Mouse (Mus musculus) kidney, embryonic 15.5 days (tissue): ENCODE results near the gene Acmsd. TPM values are rescaled to one million over a fixed set of nuclear protein-coding genes. Genes with fewer than 3 reads are reported as not detected.
"Not testable (repeated sequence)": the region's sequence is repeated elsewhere in the genome, so short reads cannot be mapped to it uniquely, and the experiment has no call there.

Experiments used
- ATAC-seq: fragments of 200-750 bp; cut with Nextera tagmentation; replicated peaks from 2 replicates; pipeline ENCODE4 v1.8.0; 2017; ENCODE audit warnings: moderate TSS enrichment; ENCODE audit not compliant: low FRiP score
- H3K27ac ChIP-seq: fragments of 300-500 bp; sonication (generic); 2 replicates; pipeline ENCODE4 v1.5.1; 2015; ENCODE audit warnings: mild to moderate bottlenecking, inconsistent platforms
- H3K27me3 ChIP-seq: fragments of 300-500 bp; sonication (generic); 2 replicates; pipeline ENCODE4 v1.6.1; 2015; ENCODE audit warnings: inconsistent platforms
- H3K36me3 ChIP-seq: fragments of 300-500 bp; sonication (generic); 2 replicates; pipeline ENCODE4 v1.6.1; 2015; ENCODE audit warnings: inconsistent platforms
- H3K4me1 ChIP-seq: fragments of 300-500 bp; sonication (generic); 2 replicates; pipeline ENCODE4 v1.6.1; 2015; ENCODE audit warnings: inconsistent platforms
- H3K4me2 ChIP-seq: fragments of 300-500 bp; sonication (generic); 2 replicates; pipeline ENCODE4 v1.6.1; 2015; ENCODE audit warnings: moderate library complexity, mild to moderate bottlenecking, inconsistent platforms
- H3K4me3 ChIP-seq: fragments of 300-500 bp; sonication (generic); replicated peaks from 2 replicates; pipeline ENCODE4 v1.5.1; 2015; ENCODE audit warnings: mild to moderate bottlenecking, inconsistent platforms
- H3K9ac ChIP-seq: fragments of 300-500 bp; sonication (generic); 2 replicates; pipeline ENCODE4 v1.6.1; 2015; ENCODE audit warnings: mild to moderate bottlenecking, inconsistent platforms
- H3K9me3 ChIP-seq: fragments of 300-500 bp; sonication (generic); replicated peaks from 2 replicates; pipeline ENCODE4 v1.6.1; 2016; ENCODE audit warnings: inconsistent platforms
- WGBS: fragments of 180-500 bp; shearing (Covaris S2); methylation state at CpG from one replicate; pipeline ENCODE4 v1.1.7; 2015; ENCODE audit warnings: mixed read lengths; 5-methylcytosine and 5-hydroxymethylcytosine counted together
- polyA plus RNA-seq: library from polyadenylated mRNA; unstranded; fragments of >200 nt; fragmentation: Nextera tagmentation; extraction: Ambion mirVana; gene quantifications from 2 replicates; pipeline ENCODE4 v1.2.1, GENCODE M21; 2015

Gene Acmsd
- polyA plus RNA-seq, 1 experiment from 2014 or later: 0.93 TPM

GRCm38 (mm10) chr1:127750401-127751102, 21.3 kb downstream of the Acmsd start:
- 49% methylated on average over 11 of the region's 11 CpGs for WGBS
- no peaks in the 10 kb centered on the region; the same call in 1 of the 2 replicates for H3K9me3 ChIP-seq
- no peak overlapping the region for H3K4me2 ChIP-seq
- H3K4me3 ChIP-seq: no peak overlapping the region
- H3K36me3 ChIP-seq: no peaks in the 10 kb centered on the region
- H3K4me1 ChIP-seq: no peaks in the 10 kb centered on the region
- H3K9ac ChIP-seq: no peak overlapping the region
- no peak overlapping the region for H3K27ac ChIP-seq
- no peak for ATAC-seq
- no peaks in the 10 kb centered on the region for H3K27me3 ChIP-seq

GRCm38 (mm10) chr1:127755806-127756205, 26.6 kb downstream of the Acmsd start:
- H3K4me1 ChIP-seq: no peaks in the 10 kb centered on the region
- no peaks in the 10 kb centered on the region for H3K36me3 ChIP-seq
- H3K9ac ChIP-seq: no peak overlapping the region
- H3K27me3 ChIP-seq: no peaks in the 10 kb centered on the region
- ATAC-seq: no peak
- H3K9me3 ChIP-seq: no peaks in the 10 kb centered on the region
- H3K4me2 ChIP-seq: no peak overlapping the region
- H3K4me3 ChIP-seq: no peak overlapping the region
- WGBS: 78% methylated on average over 4 of the region's 4 CpGs
- H3K27ac ChIP-seq: no peak overlapping the region

DNA sequence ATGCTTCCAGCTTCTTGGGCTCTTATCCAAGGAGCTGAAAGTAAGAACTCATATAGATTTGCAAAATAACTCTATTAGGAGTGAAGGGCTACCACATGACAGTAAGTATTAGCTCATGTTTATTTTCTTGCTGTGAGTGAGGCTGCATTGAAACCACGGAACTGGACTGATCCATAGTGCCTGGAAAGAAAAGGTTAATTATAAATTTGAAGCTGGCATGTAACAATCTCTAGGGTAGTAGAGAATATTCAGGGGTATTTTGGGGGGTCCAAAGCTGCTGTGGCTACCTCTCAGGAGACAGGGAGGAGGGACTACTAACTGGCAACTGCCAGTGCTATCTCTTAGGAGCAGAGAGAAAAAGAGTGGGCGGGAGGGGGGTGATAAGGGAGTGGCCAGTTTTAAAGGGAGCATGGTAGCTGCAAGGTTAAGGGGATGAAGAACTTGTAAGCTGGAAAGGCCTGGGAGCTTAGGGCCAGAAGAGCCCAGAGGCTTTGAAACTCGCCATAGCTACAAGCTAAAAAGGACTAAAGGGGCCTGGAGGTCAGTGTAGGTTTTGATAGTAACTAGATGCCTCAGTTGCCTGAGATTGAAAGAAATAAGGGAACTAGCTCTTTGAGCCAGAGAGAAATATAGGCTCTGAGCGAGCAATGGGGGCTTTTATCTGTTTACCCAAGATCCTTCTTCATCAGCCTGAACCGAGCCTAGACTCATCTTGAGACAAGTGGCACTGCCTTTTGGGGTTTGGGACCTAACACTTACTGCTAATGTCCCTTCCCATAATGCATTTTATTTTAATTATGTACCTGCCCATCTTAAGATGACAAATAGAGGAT, 27.3 kb downstream of the Acmsd start:
- H3K9ac ChIP-seq: no peak overlapping the region
- H3K27ac ChIP-seq: no peak overlapping the region
- H3K36me3 ChIP-seq: no peaks in the 10 kb centered on the region
- no peak overlapping the region for H3K4me3 ChIP-seq
- H3K27me3 ChIP-seq: no peaks in the 10 kb centered on the region
- no peaks in the 10 kb centered on the region for H3K4me1 ChIP-seq
- WGBS: 52% methylated on average over 5 of the region's 5 CpGs
- no peak overlapping the region for H3K4me2 ChIP-seq
- ATAC-seq: peak; percentile 73; the same call in 1 of the 2 replicates
- no peaks in the 10 kb centered on the region for H3K9me3 ChIP-seq

DNA sequence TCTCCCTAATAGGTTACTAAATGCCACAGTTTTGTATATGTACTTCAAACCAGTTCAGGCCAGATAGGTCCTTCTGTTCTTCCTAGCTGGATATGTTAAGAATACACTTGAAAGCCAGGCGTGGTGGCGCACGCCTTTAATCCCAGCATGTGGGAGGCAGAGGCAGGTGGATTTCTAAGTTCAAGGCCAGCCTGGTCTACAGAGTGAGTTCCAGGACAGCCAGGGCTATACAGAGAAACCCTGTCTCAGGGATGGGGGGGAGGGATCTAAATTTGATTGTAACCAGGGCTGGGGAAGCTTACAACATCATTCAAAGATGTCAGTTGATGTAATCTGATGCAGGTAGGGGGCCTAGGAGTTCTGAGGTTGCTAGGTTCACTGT, 27.9 kb downstream of the Acmsd start:
- H3K9ac ChIP-seq, H3K27ac ChIP-seq, H3K4me1 ChIP-seq, H3K9me3 ChIP-seq, H3K4me3 ChIP-seq, ATAC-seq, H3K36me3 ChIP-seq, H3K27me3 ChIP-seq, H3K4me2 ChIP-seq: not testable (repeated sequence)
- whole genome bisulfite sequencing: 89% methylated on average over 3 of the region's 3 CpGs

DNA sequence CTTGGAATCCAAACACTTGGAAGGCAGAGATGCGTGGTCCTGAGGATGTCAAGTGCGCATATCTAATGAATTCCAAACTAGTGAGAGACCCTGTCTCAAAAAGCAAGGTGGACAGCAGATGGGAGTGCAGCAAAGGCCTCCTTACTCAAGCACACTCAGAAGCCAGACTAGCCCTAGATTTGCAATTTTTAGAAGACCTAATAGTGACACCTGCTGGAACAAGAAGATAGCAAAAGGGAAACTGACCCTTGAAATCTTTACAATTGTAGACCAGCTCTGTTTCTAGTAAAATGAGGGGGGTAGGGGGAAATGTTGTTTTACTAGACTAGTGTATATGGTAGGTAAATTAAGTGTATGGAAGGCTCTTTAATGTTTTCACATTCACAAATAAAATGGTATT, 36.3 kb downstream of the Acmsd start:
- 55% methylated on average over 2 of the region's 2 CpGs for WGBS

GRCm38 (mm10) chr1:127766741-127767140, 37.5 kb downstream of the Acmsd start:
- Histone ChIP-seq H3K36me3 (no peaks in the 10 kb centered on the region), H3K9ac (no peak overlapping the region), H3K9me3 (no peaks in the 10 kb centered on the region), H3K4me3 (no peak overlapping the region), H3K27ac (no peak overlapping the region), H3K4me1 (no peaks in the 10 kb centered on the region), H3K4me2 (no peak overlapping the region), H3K27me3 (no peaks in the 10 kb centered on the region)
- 89% methylated on average over 2 of the region's 2 CpGs for WGBS
- no peak for ATAC-seq

More for the DNA sequence above, 36.3 kb downstream of the Acmsd start:
- Histone ChIP-seq H3K36me3 (no peaks in the 10 kb centered on the region), H3K27me3 (no peaks in the 10 kb centered on the region), H3K27ac (no peak overlapping the region), H3K4me2 (no peak overlapping the region), H3K4me1 (no peaks in the 10 kb centered on the region), H3K4me3 (no peak overlapping the region), H3K9ac (no peak overlapping the region), H3K9me3 (no peaks in the 10 kb centered on the region)
- no peak for ATAC-seq

DNA sequence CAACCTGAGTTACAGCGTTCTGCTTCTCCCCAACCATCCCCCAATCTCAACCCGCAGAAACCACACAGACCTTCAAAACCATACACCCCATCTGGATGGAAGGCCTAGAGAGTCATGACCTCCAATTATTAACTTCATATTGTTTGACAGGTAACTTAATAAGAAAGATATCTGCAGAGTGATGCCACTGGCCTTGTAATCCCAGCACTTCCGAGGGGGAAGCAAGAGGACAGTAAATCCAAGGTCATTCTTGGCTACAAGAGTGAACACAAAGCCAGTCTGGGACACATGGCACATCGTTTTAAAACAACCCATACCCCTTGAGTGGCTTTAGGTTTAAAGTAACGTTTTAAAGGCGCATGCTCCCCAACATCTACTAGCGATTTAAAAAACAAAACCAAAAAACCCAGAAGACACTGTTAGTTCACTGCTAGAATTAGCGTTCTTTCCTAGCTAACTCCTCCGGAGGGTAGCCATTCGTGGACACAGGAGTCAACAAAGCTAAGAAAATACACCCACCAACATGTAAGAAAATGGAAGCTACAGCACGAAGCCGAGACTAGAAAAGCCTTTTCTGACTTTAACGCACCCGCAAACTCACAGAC, 44.1 kb downstream of the Acmsd start:
- Histone ChIP-seq H3K4me2 (peak overlapping the region; percentile 61), H3K27ac (peak overlapping the region; percentile 94), H3K4me3 (peak overlapping the region; percentile 77), H3K9me3 (no peaks in the 10 kb centered on the region), H3K9ac (peak overlapping the region; percentile 55), H3K4me1 (peaks cover 12% of the 10 kb centered on the region), H3K27me3 (no peaks in the 10 kb centered on the region), H3K36me3 (peaks cover 5% of the 10 kb centered on the region; the same call in 1 of the 2 replicates)
- ATAC-seq: peak; percentile 33; the same call in 1 of the 2 replicates
- 2% methylated on average over 14 of the region's 14 CpGs for WGBS

GRCm38 (mm10) chr1:127773803-127774500, 44.7 kb downstream of the Acmsd start, which contains the start of gene Ccnt2:
Gene Ccnt2 (plus strand): TSS chr1:127774164.
- under 1% methylated on average over 62 of the region's 63 CpGs for WGBS
- Histone ChIP-seq H3K4me3 (peak within 1 kb of the TSS; percentile 77), H3K27me3 (no peaks in the 10 kb centered on the region), H3K9me3 (no peaks in the 10 kb centered on the region), H3K4me2 (peak within 1 kb of the TSS; percentile 77), H3K27ac (peak within 1 kb of the TSS; percentile 94), H3K4me1 (peaks cover 12% of the 10 kb centered on the region), H3K9ac (peak within 1 kb of the TSS; percentile 81), H3K36me3 (peaks cover 5% of the 10 kb centered on the region; the same call in 1 of the 2 replicates)
- peak; percentile 99 for ATAC-seq

DNA sequence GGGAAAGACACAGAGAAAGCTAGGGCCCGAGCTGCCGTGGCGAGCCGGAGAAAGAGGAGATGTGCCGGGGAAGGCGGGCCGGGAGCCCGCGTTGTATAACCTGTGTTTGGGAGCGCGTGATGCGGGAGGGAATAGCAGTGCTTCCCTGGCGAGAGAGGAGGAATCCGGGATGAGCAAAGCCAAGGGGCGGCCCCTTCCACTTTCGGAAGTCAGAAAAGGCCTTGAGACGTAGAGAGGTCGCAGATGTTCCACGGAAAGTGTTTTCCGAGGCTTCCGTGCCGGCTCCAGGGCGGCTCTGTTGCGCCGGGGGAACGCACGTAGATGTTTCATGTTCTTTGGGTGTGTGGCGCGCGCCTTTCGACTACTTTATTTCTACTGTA, 45.3 kb downstream of the Acmsd start:
- under 1% methylated on average over 31 of the region's 31 CpGs for WGBS

GRCm38 (mm10) chr1:127775206-127775720, 46.0 kb downstream of the Acmsd start:
- H3K27me3 ChIP-seq: no peaks in the 10 kb centered on the region
- no peaks in the 10 kb centered on the region for H3K9me3 ChIP-seq
- H3K4me3 ChIP-seq: peak overlapping the region; percentile 77
- H3K9ac ChIP-seq: peak overlapping the region; percentile 81
- no peak for ATAC-seq
- H3K4me1 ChIP-seq: peaks cover 12% of the 10 kb centered on the region
- H3K36me3 ChIP-seq: peaks cover 9% of the 10 kb centered on the region; the same call in 1 of the 2 replicates
- no peak overlapping the region for H3K27ac ChIP-seq
- H3K4me2 ChIP-seq: peak overlapping the region; percentile 77
- 10% methylated on average over 10 of the region's 10 CpGs for WGBS

More for the DNA sequence above, 45.3 kb downstream of the Acmsd start:
- Histone ChIP-seq H3K9ac (peak overlapping the region; percentile 81), H3K36me3 (peaks cover 9% of the 10 kb centered on the region; the same call in 1 of the 2 replicates), H3K27ac (peak overlapping the region; percentile 94), H3K27me3 (no peaks in the 10 kb centered on the region), H3K4me2 (peak overlapping the region; percentile 77), H3K4me3 (peak overlapping the region; percentile 77), H3K9me3 (no peaks in the 10 kb centered on the region), H3K4me1 (peaks cover 12% of the 10 kb centered on the region)
- peak; percentile 34 for ATAC-seq

DNA sequence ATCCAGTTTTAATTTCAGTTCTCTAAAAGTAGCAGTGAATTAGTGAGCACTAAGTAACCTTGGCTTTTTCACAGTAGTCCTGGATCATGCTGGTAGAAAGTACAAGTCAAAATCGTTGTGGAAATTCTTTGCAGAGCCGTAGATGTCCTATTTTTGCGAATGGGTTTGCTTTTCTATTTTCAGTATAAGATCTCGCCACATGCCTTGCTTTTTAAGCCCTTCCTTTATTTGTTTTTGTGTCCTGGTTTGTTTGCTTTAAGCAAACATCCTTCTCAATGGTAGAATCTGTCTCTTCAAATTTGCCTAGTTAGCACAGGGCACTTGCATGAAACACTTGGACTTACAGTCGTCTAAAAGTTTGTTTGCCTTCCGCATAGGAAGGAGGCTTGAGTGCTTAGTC, 47.0 kb downstream of the Acmsd start:
- ATAC-seq: no peak
- H3K4me2 ChIP-seq: peak overlapping the region; percentile 77
- no peak overlapping the region; the same call in 1 of the 2 replicates for H3K9ac ChIP-seq
- peak overlapping the region; percentile 6; the same call in 1 of the 2 replicates for H3K4me3 ChIP-seq
- H3K4me1 ChIP-seq: peaks cover 12% of the 10 kb centered on the region
- H3K27me3 ChIP-seq: no peaks in the 10 kb centered on the region
- no peaks in the 10 kb centered on the region for H3K9me3 ChIP-seq
- peaks cover 9% of the 10 kb centered on the region; the same call in 1 of the 2 replicates for H3K36me3 ChIP-seq
- 65% methylated on average over 6 of the region's 6 CpGs for WGBS
- 0 out of 2 replicates have a peak overlapping the region, but pooled peaks have one; percentile 18 for H3K27ac ChIP-seq
